Mouse (Mus musculus) cerebellum, adult 2 months (tissue): ENCODE data around the gene Jph3. TPM values are rescaled to one million over a fixed set of nuclear protein-coding genes. Genes with fewer than 3 reads are reported as not detected.

ENCODE experiments used
- DNase-seq, 2 experiments: peaks; one replicate each; pipeline ENCODE4 v3.0.0; 2021
- H3K27ac ChIP-seq: fragments of 200-500 bp; 2 replicates; pipeline ENCODE4 v1.5.1; 2012; ENCODE audit warnings: low read length, control low read depth, inconsistent platforms; ENCODE audit not compliant: insufficient read depth
- H3K27me3 ChIP-seq: fragments of 200-500 bp; 2 replicates; pipeline ENCODE4 v1.6.1; 2012; ENCODE audit warnings: inconsistent platforms, mild to moderate bottlenecking, low read length, moderate library complexity; ENCODE audit not compliant: control insufficient read depth, insufficient read depth
- H3K4me1 ChIP-seq: fragments of 200-500 bp; 2 replicates; pipeline ENCODE4 v1.6.1; 2011; ENCODE audit warnings: low read length; ENCODE audit not compliant: control insufficient read depth, insufficient read depth
- H3K4me3 ChIP-seq: fragments of 200-500 bp; replicated peaks from 2 replicates; pipeline ENCODE3; 2011; ENCODE audit warnings: mild to moderate bottlenecking, low read depth, low read length, control low read depth; ENCODE audit not compliant: insufficient read depth
- CTCF ChIP-seq: fragments of 200-500 bp; IDR thresholded peaks from 2 replicates; pipeline ENCODE4 v1.5.1; 2011; ENCODE audit warnings: low read depth, mild to moderate bottlenecking, control low read depth, low read length, moderate library complexity, borderline replicate concordance; ENCODE audit not compliant: insufficient read depth
- POLR2A ChIP-seq: fragments of 200-500 bp; IDR thresholded peaks from 2 replicates; pipeline ENCODE4 v1.6.1; 2011; ENCODE audit warnings: low read length, control low read depth, borderline replicate concordance; ENCODE audit not compliant: insufficient read depth
- WGBS: fragments of 180-500 bp; shearing (Covaris S2); methylation state at CpG from one replicate; pipeline ENCODE4 v1.1.7; 2018; 5-methylcytosine and 5-hydroxymethylcytosine counted together
- polyA plus RNA-seq: library from polyadenylated mRNA; depleted of rRNA; stranded (reverse); fragments of >200 nt; gene quantifications from 2 replicates; pipeline ENCODE4 v1.2.3, GENCODE M21; 2012

Jph3 gene
- polyA plus RNA-seq, 1 experiment: 143 TPM

- Histone ChIP-seq H3K27me3 (no peaks in the 10 kb centered on the region), H3K27ac (peak overlapping the region; percentile 78), H3K4me1 (peaks cover 55% of the 10 kb centered on the region), H3K4me3 (peak overlapping the region; percentile 4)
- WGBS: 2% methylated on average over 12 of the region's 12 CpGs
- peak; percentile 98 for DNase-seq
- TF ChIP-seq POLR2A (peak; percentile 49; the same call in 1 of the 2 replicates), CTCF (peak; percentile 98)
Measured at GRCm38 (mm10) chr8:121717982-121718425, 11.4 kb upstream of the Jph3 start.

- DNase-seq: no peak
- Histone ChIP-seq H3K27me3 (no peaks in the 10 kb centered on the region), H3K4me3 (peak overlapping the region; percentile 3), H3K4me1 (peaks cover 58% of the 10 kb centered on the region), H3K27ac (peak overlapping the region; percentile 64)
- 66% methylated on average over 6 of the region's 6 CpGs for WGBS
- no peak for TF ChIP-seq CTCF
- TF ChIP-seq POLR2A: no peak
Measured at GRCm38 (mm10) chr8:121718925-121719324, 10.5 kb upstream of the Jph3 start.

DNA sequence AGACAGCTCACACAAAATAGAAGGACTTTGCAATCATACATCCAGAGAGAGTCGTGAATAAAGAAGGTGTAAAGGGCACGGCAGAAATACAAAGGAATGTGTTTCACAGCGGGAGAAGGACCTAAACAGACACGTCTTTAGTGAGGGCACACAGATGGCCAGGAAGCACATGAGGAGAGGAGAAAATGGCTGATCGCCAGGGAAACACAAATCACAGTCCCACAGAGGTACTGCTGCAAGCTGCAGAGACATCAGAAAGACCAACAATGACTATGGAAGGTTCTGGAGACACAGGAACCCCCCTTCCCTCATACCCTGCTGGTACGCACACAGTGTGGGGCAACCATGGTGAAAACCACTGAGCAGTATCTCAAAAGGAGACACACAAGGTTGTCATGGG lies 8.4 kb upstream of the Jph3 start:
- WGBS: 12% methylated on average over 6 of the region's 6 CpGs
- H3K4me1 ChIP-seq: peaks cover 48% of the 10 kb centered on the region
- no peaks in the 10 kb centered on the region for H3K27me3 ChIP-seq
- H3K27ac ChIP-seq: 0 out of 2 replicates have a peak overlapping the region, but pooled peaks have one; percentile 22
- DNase-seq: peak; percentile 67 to 84
- H3K4me3 ChIP-seq: no peak overlapping the region
- TF ChIP-seq CTCF (no peak), POLR2A (no peak)

GRCm38 (mm10) chr8:121723846-121724245 lies 5.6 kb upstream of the Jph3 start:
- Histone ChIP-seq H3K4me1 (peaks cover 26% of the 10 kb centered on the region), H3K4me3 (no peak overlapping the region), H3K27ac (no peak overlapping the region), H3K27me3 (no peaks in the 10 kb centered on the region)
- 80% methylated on average over 12 of the region's 12 CpGs for WGBS
- TF ChIP-seq POLR2A: no peak
- no peak for TF ChIP-seq CTCF
- no peak for DNase-seq

DNA sequence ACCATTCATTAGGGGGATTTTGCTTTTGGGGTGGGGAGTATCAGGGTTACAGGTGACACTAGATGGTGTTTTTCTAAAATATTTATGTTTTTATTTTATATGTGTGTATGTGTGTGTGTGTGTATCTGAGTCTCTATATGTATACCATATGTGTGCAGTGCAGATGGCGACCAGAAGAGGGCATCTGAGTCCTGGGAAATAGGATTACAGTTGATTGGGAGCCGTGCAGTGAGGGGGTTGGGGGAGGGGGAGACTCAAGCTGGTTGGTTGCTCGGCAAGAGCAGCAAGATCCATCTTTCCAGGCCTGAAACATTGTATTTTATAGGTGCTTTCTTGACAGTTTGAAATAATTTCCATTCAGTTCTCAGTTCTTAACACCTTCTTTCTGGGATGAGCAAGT lies 2.3 kb upstream of the Jph3 start:
- no peak overlapping the region for H3K27ac ChIP-seq
- H3K4me1 ChIP-seq: peaks cover 6% of the 10 kb centered on the region; the same call in 1 of the 2 replicates
- no peaks in the 10 kb centered on the region for H3K27me3 ChIP-seq
- no peak overlapping the region for H3K4me3 ChIP-seq
- 57% methylated on average over 3 of the region's 3 CpGs for WGBS
- TF ChIP-seq POLR2A (no peak), CTCF (no peak)
- DNase-seq: no peak

- Histone ChIP-seq H3K27ac (peak overlapping the region; percentile 60), H3K4me3 (peak overlapping the region; percentile 45), H3K4me1 (peaks cover 21% of the 10 kb centered on the region), H3K27me3 (no peaks in the 10 kb centered on the region)
- peak; percentile 60 to 68 for DNase-seq
- TF ChIP-seq CTCF (no peak), POLR2A (no peak)
- 4% methylated on average over 49 of the region's 54 CpGs for WGBS
Measured at GRCm38 (mm10) chr8:121729754-121730153, 331 bp downstream of the Jph3 start.

GRCm38 (mm10) chr8:121730170-121730569 lies 747 bp downstream of the Jph3 start:
- Histone ChIP-seq H3K27ac (peak overlapping the region; percentile 97; the same call in 1 of the 2 replicates), H3K27me3 (no peaks in the 10 kb centered on the region), H3K4me1 (peaks cover 21% of the 10 kb centered on the region), H3K4me3 (peak overlapping the region; percentile 92)
- 2% methylated on average over 50 of the region's 60 CpGs for WGBS
- DNase-seq: peak; percentile 63 to 68
- TF ChIP-seq POLR2A (0 out of 2 replicates have a peak, but pooled peaks have one; percentile 25), CTCF (no peak)

DNA sequence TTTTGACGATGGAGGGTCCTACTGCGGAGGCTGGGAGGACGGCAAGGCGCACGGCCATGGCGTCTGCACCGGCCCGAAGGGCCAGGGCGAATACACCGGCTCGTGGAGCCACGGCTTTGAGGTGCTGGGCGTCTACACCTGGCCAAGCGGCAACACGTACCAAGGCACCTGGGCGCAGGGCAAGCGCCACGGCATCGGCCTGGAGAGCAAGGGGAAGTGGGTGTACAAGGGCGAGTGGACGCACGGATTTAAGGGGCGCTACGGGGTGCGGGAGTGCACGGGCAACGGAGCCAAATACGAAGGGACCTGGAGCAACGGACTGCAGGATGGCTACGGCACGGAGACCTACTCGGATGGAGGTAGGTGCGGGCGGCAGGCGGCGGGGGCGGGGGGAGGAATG lies 1.2 kb downstream of the Jph3 start:
- Histone ChIP-seq H3K4me1 (peaks cover 21% of the 10 kb centered on the region), H3K4me3 (peak overlapping the region; percentile 92), H3K27ac (peak overlapping the region; percentile 97), H3K27me3 (no peaks in the 10 kb centered on the region)
- peak; percentile 66 to 79 for DNase-seq
- TF ChIP-seq CTCF: no peak
- 0 out of 2 replicates have a peak, but pooled peaks have one; percentile 21 for TF ChIP-seq POLR2A
- WGBS: under 1% methylated on average over 36 of the region's 37 CpGs
